Mouse (Mus musculus): ENCODE results near the gene Anapc16.

Anapc16 gene

DNA sequence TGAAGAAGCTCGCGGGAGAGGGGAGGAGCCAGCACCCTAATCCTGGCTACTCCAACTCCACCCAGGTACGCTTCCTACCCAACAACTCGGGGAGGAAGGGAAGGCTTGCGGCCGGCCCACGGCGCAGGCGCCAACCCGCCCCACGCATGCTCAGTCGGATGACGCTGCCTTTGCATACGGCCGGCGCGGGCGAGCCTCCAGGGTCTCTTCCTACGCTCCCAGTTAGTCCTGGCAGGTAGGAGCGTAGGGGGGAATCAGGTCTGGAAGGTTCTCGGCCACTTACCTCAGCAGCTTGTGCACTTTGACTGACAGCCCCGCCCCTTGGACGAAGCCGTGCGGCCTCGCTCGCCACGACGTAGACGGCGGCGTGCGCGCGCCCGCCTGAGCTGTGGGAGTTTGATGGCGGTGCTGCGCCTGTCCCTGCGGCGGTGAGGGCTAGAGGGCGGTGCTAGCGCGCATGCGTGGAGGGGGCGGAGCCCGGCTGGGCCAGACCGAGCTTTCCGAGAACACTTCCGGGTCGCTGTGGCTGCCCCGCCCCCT, at the start of gene Anapc16, which contains the start of gene Ascc1:
Anapc16 (minus strand) TSS at position 463 of the 540 bp plus-strand sequence.
Ascc1 (plus strand) TSS at position 133 of the 540 bp plus-strand sequence.
- DNase-seq (ENCODE audit: low read depth, low spot score) = peak; percentile 98

DNA sequence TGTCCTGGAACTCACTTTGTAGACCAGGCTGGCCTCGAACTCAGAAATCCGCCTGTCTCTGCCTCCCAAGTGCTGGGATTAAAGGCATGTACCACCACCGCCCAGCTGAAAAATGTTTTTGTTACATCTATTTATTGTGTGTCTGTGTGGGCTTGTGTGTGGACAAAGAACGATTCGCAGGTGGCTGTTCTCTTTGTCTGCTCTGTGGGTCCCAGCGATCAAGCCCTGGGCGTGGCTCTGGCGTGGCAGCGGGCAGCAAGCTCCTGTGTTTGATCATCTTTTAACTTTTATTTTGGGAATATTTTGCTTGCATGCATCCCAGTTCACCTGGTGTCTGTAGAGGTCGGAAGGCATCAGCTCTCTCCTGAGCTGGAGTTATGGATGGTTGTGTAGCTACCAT, 47.6 kb upstream of the Anapc16 start:
- no peak for DNase-seq (ENCODE audit: low read depth, low spot score)

GRCm38 (mm10) chr10:60046696-60047095, 43.8 kb upstream of the Anapc16 start:
- no peak for DNase-seq (ENCODE audit: low read depth, low spot score)

DNA sequence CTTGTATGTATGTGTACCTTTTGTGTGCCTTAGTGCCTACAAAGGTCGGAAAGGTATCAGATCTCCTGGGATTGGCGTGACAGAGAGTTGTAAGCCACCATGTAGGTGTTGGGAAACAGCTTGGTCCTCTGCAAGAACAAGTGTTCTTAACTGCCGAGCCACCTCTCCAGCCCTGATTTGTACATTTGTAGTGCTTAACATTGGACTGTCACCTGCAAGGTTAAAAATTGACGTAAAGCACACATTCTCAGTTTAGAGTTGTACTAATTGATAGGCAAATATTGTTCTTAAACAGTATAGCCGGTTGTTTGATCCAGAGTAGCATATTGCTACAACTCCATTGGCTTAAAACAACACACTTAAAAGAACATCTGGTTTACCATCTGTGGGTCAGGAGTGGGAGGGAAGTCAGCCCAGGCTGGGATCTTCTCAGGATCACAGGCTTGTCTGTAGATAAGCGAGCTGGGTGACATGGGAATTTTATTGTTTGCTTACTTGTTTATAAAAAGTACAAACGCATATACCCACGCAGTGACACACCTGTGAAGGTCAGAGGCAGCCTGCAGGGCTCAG, 39.5 kb upstream of the Anapc16 start:
- DNase-seq (ENCODE audit: low read depth, low spot score) = no peak

GRCm38 (mm10) chr10:60035744-60036143, 32.8 kb upstream of the Anapc16 start:
- no peak for DNase-seq (ENCODE audit: low read depth, low spot score)

DNA sequence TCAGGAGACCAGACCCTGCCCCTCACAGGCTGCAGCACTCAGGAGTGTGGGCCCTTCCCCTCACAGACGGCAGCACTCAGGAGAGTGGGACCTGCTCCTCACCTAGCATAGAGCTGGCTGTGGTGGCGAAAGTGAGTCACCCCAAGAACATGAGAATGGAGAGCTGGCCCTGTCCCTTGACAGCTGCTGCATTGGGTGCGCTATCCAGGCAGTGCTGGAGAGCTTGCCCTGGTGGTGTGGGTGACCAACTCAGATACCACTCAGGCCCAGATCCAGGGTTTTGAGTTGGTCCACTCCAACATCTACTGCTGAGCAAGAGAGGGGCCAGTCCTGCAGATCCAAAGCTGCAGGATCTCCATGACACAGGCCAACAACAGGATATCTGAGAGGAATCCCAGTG, 31.7 kb upstream of the Anapc16 start:
- DNase-seq (ENCODE audit: low read depth, low spot score) = no peak

DNA sequence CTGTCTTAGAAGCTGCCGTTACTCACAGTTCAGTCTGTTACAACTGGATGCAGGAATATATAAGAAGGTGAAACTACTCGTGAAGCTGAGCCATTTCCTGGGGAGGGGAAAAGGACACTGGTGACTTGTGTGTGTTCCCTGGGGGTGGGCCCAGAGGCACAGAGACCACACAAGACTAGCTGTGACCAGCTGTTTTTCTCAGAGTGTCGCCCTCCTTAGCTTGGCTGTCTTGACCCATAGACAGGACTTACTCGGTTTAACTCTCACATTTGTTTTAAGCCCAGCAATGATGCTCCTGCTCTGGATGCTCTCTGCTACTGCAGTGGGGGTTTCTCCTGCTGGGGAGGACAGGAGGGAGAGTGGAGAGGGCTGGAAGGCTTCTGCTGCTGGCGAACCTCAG, 30.1 kb upstream of the Anapc16 start:
- no peak for DNase-seq (ENCODE audit: low read depth, low spot score)

- DNase-seq (ENCODE audit: low read depth, low spot score) = no peak
These were observed 29.7 kb upstream of the Anapc16 start for GRCm38 (mm10) chr10:60032622-60033021.

- DNase-seq (ENCODE audit: low read depth, low spot score) = no peak
These were observed 29.1 kb upstream of the Anapc16 start for GRCm38 (mm10) chr10:60031985-60032384.

DNA sequence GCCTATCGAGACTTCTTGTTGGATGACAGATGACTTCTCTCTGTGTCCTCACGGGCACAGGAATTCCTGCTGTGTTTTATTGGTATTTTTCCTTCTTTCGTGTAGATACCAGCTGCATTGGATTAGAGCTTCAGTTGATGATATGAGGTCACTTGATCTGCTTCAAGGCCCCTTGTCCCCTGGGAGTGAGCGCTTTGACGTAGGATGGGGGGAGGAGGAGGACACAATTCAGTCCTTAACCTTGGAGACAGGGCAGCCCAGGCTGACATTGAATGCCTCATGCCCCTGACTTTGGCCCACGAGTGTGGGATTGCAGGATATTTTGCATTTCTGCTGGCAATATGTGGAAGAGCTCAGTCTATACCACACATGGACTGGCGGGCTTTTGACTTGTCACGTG, 28.6 kb upstream of the Anapc16 start:
- DNase-seq (ENCODE audit: low read depth, low spot score) = peak; percentile 31

DNA sequence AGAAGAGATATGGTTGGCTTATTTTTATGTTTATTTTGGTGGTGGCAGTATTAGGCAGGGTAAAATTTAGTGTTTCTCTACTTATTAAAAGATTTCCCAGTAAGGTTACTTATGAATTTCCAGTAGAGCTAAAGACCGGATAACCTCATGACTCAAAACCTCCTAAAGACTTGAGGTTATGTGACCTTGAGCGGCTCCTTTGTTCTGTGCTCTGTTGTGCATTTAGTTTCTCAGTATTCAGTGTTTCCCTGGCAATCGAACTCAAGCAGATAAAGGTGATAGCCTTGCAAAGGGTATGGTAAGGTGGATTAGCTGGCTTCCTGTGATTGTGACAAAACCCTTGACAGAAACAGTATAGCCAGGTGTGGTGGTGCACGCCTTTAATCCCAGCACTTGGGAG, 26.5 kb upstream of the Anapc16 start:
- DNase-seq (ENCODE audit: low read depth, low spot score) = no peak

DNA sequence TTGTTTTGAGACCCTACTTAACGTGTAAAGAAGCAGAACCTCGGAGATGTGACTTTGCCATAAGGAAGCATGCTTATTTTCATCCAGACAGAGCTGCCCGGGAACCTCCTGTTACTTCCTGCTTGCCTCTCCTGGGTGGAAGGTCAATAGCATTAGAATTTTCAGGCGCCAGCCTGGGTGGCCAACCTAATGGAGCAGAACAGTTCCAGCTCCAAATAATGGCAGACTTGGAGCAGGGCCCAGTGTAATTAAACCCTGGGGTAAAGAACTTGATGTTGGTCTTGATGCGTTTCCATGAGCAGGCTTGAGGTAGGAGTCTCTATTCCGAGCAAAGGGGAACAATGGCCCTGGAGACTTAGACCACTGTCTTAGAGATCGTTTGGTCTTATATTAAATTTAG, 26.0 kb upstream of the Anapc16 start:
- no peak for DNase-seq (ENCODE audit: low read depth, low spot score)

DNA sequence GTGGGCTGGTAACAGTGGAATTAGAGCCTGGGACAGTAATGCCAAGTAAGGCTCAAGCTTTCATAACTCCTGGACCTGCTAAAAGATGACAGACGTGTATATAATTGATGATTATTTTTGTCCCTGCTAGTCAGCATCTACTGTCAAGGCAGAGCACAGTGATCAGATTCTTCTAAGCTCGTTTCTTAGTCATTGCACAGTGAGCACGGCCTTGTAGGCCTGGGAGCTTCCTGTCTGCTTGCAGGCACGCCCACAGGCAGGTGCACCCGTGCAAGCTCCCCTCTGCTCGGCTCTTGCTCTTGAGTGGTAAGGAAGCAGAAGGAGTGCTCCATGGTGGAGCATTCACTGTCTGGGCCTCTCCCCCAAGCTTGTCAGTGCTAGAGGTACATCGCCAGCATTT, 25.2 kb upstream of the Anapc16 start:
- no peak for DNase-seq (ENCODE audit: low read depth, low spot score)

GRCm38 (mm10) chr10:60027619-60028084, 24.7 kb upstream of the Anapc16 start:
- no peak for DNase-seq (ENCODE audit: low read depth, low spot score)

- no peak for DNase-seq (ENCODE audit: low read depth, low spot score)
These were observed 23.9 kb upstream of the Anapc16 start for GRCm38 (mm10) chr10:60026759-60027395.

- DNase-seq (ENCODE audit: low read depth, low spot score) = no peak
These were observed 20.8 kb upstream of the Anapc16 start for GRCm38 (mm10) chr10:60023751-60024150.

DNA sequence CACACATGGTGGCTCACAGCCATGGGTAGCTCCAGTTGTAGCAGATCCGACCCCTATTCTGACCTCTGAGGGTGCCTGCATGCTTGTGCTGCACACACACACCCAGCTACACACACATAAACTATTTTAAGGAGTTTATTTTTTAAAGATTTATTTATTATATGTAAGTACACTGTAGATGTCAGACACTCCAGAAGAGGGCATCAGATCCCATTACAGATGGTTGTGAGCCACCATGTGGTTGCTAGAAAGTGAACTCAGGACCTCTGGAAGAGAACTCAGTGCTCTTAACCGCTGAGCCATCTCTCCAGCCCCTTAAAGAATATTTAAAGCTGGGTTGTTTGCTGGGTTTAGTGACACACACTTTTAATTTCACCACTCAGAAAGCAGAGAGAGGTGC, 16.4 kb upstream of the Anapc16 start:
- no peak for DNase-seq (ENCODE audit: low read depth, low spot score)

GRCm38 (mm10) chr10:60016223-60016622, 13.3 kb upstream of the Anapc16 start:
- no peak for DNase-seq (ENCODE audit: low read depth, low spot score)

GRCm38 (mm10) chr10:60009115-60009514, 6.2 kb upstream of the Anapc16 start:
- DNase-seq (ENCODE audit: low read depth, low spot score) = no peak

GRCm38 (mm10) chr10:60005264-60005663, 2.3 kb upstream of the Anapc16 start:
- DNase-seq (ENCODE audit: low read depth, low spot score) = no peak

DNA sequence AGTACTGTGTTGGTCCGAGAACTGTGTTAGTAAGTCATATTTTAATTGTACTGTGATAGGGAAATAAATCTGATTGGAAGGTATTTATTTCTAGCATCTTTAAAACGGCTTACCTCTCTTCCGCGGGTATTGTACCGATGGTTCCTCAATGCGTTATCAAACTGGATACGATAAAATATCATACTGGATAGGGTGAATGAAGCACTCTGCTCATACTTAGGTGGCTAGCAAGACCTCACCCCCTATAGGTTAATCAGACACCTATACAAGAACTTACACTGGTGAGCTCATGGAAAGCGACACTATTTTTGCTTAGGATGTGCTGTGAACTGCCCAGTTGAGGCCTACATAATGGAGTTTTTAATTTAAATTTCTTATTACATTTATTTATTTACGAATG, 912 bp upstream of the Anapc16 start:
- no peak for DNase-seq (ENCODE audit: low read depth, low spot score)

GRCm38 (mm10) chr10:60003213-60003752, 348 bp upstream of the Anapc16 start:
- no peak for DNase-seq (ENCODE audit: low read depth, low spot score)

DNA sequence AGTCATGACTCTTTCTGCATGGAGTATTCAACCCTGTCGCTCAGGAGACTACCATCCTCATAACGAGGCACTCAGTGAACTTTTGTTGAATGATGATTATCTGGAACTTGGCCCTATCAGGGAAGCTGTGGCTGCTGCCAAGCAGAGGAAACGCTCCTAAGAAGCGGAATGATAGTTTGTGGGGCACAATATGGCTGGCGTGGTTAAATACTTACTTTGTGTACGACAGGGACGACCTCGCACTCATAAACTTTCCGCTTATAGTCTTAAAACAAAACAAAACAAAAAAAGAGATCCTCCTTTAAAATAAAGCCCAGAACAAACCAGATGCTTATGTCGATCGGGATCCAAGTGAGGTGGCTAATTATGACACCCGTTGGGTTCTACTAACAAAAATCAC, 732 bp downstream of the Anapc16 start:
- DNase-seq (ENCODE audit: low read depth, low spot score) = no peak

Measured in mesoderm, embryonic 11.5 days (tissue).